Mouse (Mus musculus): ENCODE measurements at regions not wholly inside any gene's neighbourhood (a gene's known extent, or its start where the extent isn't known, plus 50 kb on each side); places are given as distances from the start of the nearest gene placed in this dataset.

DNA sequence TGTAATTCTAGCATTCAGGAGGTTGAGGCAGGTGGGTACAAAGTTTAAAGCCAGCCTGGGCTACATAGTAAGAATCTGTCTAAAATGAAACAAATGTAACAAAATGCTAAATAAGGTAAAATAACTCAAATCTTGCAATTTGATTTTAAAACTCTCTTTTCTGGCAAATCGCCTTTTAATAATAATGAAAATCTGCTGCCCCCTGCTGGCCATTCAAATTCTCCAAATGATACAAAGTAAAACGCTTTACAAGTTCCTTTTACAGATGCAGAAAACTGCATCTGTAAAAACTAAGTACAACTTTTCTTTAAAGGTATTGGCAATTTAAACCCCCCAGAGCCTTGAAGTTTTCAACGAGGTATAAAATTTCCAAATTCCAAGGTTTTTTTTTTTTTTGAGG lies 65.0 kb upstream of the Paip1 start:
- peak; percentile 51 for TF ChIP-seq CTCF (IDR thresholded peaks at IDR 0.05; ENCODE audit: low read depth)
- TF ChIP-seq EP300 (IDR thresholded peaks at IDR 0.05; ENCODE audit: low read depth), result no peak

Measured in heart, postnatal 0 days (tissue).